Mouse (Mus musculus): ENCODE data around the gene Ptrh1. TPM values are rescaled to one million over a fixed set of nuclear protein-coding genes. Genes with fewer than 3 reads are reported as not detected.

The Ptrh1 gene
- total and polyA plus RNA-seq, 3 experiments = 12.3 to 27.9 TPM; not detected in 1

DNA sequence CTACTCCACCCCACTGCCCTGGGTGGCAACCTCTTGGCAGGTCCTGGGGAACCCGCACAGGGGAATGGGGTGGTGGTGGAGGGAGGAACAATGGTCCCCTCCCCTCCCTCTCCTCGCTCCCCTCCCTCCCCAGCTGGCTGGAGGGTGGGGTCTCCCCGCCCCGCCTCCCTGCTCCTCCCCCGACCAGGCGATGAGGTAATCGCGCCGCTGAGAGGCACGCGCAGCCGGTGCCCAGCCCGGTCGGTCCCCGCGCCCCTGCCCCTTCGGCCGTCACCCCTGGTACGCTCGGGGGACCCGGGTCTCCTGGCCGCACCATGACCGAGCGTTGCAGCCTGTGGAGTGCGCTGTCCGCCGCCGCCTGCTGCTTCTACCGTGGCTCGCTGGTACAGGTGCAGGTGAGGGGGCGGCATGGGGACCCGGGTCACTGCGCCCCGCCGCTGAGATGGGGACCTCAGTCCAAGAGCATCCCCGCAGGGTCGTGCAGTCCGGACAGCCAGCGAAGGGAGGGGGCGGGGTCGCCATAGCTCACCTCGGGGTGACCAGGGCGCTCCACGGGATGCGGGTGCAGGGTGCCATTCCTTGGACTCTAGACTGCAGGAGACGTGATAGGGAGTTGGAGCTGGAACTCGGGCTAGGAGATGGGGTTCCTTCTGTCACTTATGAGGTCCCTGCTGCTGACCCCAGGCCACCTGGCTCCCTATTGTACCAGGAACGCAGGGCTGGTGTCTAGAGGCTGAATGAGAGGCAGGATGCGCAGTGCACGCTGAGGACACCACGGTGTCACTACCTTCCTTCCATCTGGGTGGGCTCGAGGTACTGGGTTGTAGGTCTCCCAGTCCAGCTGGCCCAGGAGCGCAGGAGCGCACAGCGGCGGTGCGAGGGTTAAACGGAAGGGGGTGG, 34.1 kb upstream of the Ptrh1 start:
- no peak overlapping the region for H3K9ac ChIP-seq (ENCODE audit: control insufficient read depth, low read depth, low read length, poor library complexity, severe bottlenecking)
- no peaks in the 10 kb centered on the region for H3K9me3 ChIP-seq (replicated peaks; ENCODE audit: insufficient read depth, low read length)
- H3K79me2 ChIP-seq (ENCODE audit: control insufficient read depth, insufficient read depth, low read length, poor library complexity) = no peaks in the 10 kb centered on the region
- no peak overlapping the region for H3K4me3 ChIP-seq (ENCODE audit: control insufficient read depth in 1 of 2, insufficient read depth in 1 of 2, low read depth in 2 of 2, low read length in 2 of 2)
- TF ChIP-seq POLR2A (IDR thresholded peaks at IDR 0.05; ENCODE audit: control insufficient read depth in 1 of 2, insufficient read depth in 1 of 2, low read depth in 1 of 2, low read length in 2 of 2, poor library complexity in 1 of 2) (0 out of 4 replicates have a peak, but pooled peaks of 1 of the 2 experiments have one; percentile 21), HCFC1 (IDR thresholded peaks at IDR 0.05; ENCODE audit: low read depth, low read length) (no peak)
- H3K27me3 ChIP-seq (ENCODE audit: control insufficient read depth in 1 of 2, insufficient read depth in 2 of 2, low read length in 2 of 2) = peaks cover 0 to 3% of the 10 kb centered on the region in 2 experiments; a peak in 1 of 4 replicates
- DNase-seq (ENCODE audit: low read depth, low spot score) = no peak
- H3K27ac ChIP-seq (ENCODE audit: control insufficient read depth, low read depth, low read length) = no peak overlapping the region
- H3K36me3 ChIP-seq (ENCODE audit: control insufficient read depth in 1 of 2, insufficient read depth in 2 of 2, low read length in 2 of 2) = no peaks in the 10 kb centered on the region
- H3K4me1 ChIP-seq (ENCODE audit: control insufficient read depth in 1 of 2, insufficient read depth in 2 of 2, low read length in 2 of 2) = no peaks in the 10 kb centered on the region

DNA sequence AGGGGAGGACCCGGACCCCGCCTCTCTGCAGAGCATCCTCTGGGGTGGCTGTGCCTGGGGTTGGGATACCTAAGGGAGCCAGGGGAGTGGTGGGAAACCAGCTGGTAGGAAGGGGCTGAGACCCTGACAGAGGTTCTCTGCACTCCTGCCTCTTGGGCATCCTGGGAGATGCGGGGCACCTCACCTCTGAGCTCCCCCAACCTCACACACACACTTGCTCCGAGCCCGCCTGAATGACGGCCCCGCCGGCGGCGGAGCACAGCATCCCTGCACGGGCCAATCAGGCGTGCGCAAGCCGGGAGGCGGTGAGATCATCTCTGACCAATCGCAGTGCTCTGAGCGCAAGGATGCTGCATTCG, 33.4 kb upstream of the Ptrh1 start:
- DNase-seq (ENCODE audit: low read depth, low spot score) = no peak
- Histone ChIP-seq H3K36me3 (ENCODE audit: control insufficient read depth in 1 of 2, insufficient read depth in 2 of 2, low read length in 2 of 2) (no peaks in the 10 kb centered on the region), H3K4me1 (ENCODE audit: control insufficient read depth in 1 of 2, insufficient read depth in 2 of 2, low read length in 2 of 2) (no peaks in the 10 kb centered on the region), H3K79me2 (ENCODE audit: control insufficient read depth, insufficient read depth, low read length, poor library complexity) (no peaks in the 10 kb centered on the region), H3K9ac (ENCODE audit: control insufficient read depth, low read depth, low read length, poor library complexity, severe bottlenecking) (no peak overlapping the region), H3K9me3 (replicated peaks; ENCODE audit: insufficient read depth, low read length) (no peaks in the 10 kb centered on the region), H3K27ac (ENCODE audit: control insufficient read depth, low read depth, low read length) (no peak overlapping the region), H3K4me3 (ENCODE audit: control insufficient read depth in 1 of 2, insufficient read depth in 1 of 2, low read depth in 2 of 2, low read length in 2 of 2) (no peak overlapping the region), H3K27me3 (ENCODE audit: control insufficient read depth in 1 of 2, insufficient read depth in 2 of 2, low read length in 2 of 2) (peaks cover 0 to 3% of the 10 kb centered on the region in 2 experiments; a peak in 1 of 4 replicates)
- TF ChIP-seq KAT2A (conservative IDR thresholded peaks at IDR 0.05; ENCODE audit: low read depth, low read length) = no peak
- no peak for TF ChIP-seq ZC3H11A (IDR thresholded peaks at IDR 0.05; ENCODE audit: low read depth, low read length)
- no peak for TF ChIP-seq MAFK (IDR thresholded peaks at IDR 0.05; ENCODE audit: borderline replicate concordance, low read depth, low read length)
- TF ChIP-seq ELF1 (IDR thresholded peaks at IDR 0.05; ENCODE audit: low read depth, low read length) = no peak
- TF ChIP-seq ZKSCAN1 (IDR thresholded peaks at IDR 0.05; ENCODE audit: low read depth, low read length) = no peak
- no peak for TF ChIP-seq UBTF (IDR thresholded peaks at IDR 0.05; ENCODE audit: borderline replicate concordance, insufficient read depth, low read depth, low read length)
- TF ChIP-seq TBP (IDR thresholded peaks at IDR 0.05; ENCODE audit: low read depth, low read length) = no peak
- no peak for TF ChIP-seq E2F4 (IDR thresholded peaks at IDR 0.05; ENCODE audit: borderline replicate concordance, low read depth, low read length)
- TF ChIP-seq JUND (IDR thresholded peaks at IDR 0.05; ENCODE audit: low read depth, low read length) = no peak
- TF ChIP-seq TAL1 (IDR thresholded peaks at IDR 0.05; ENCODE audit: low read length) = no peak
- TF ChIP-seq MEF2A (IDR thresholded peaks at IDR 0.05; ENCODE audit: extremely low read depth, insufficient replicate concordance, low read depth, low read length, poor library complexity, severe bottlenecking) = no peak
- TF ChIP-seq SIN3A (IDR thresholded peaks at IDR 0.05; ENCODE audit: low read length) = no peak
- no peak for TF ChIP-seq TCF12 (IDR thresholded peaks at IDR 0.05; ENCODE audit: low read depth, low read length)

Data from MEL (cell line).